ENCODE assay signal across 8 mouse cellular contexts in the genomic region with DNA sequence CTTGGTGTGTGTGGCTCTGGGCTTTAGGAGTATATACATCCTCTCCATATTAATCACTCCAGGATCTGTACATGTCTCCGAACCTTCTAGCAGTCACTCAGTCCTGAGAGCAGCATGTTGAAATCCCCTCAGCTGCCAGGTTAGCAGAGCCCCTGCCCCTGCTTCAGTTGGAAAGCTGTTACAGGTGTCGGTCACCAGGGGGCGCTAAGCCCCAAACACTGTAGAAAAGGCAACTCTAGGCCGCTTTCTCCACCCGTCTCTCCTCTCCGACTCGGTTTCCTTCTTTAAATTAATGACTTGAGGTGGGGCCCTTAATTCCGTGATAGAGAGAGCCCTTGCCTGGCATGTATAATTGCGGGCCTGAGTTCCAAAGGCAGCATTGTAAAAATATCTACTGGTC. TPM values are rescaled to one million over a fixed set of nuclear protein-coding genes. Genes with fewer than 3 reads are reported as not detected.
DNase-seq lines count a peak whose midpoint lies in the region; ATAC-seq and TF ChIP-seq lines count a peak whose summit lies in the region.

No protein-coding gene starts in this region.

- WGBS in heart, adult 2 months = 11% methylated on average over 9 of the region's 9 CpGs
- WGBS in liver, embryonic 15.5 days (ENCODE audit: insufficient replicate concordance) = 13% methylated on average over 9 of the region's 9 CpGs

- ATAC-seq in activated CD4-positive, CD25-positive, alpha-beta regulatory T cell, adult 4 months = peak; percentile 26
- no peak for ATAC-seq in liver, embryonic 15.5 days (ENCODE audit: insufficient read depth)

- H3K9ac ChIP-seq in heart, adult 2 months (ENCODE audit: low read depth, low read length) = peak overlapping the region; percentile 37
- peak overlapping the region; percentile 17; the same call in 1 of the 2 replicates for H3K9ac ChIP-seq in liver, embryonic 15.5 days

- H3K79me2 ChIP-seq in heart, adult 2 months (replicated peaks; ENCODE audit: control insufficient read depth, insufficient read depth, low read length) = no peaks in the 10 kb centered on the region

- intact Hi-C loops in heart, adult 2 months (cut with DNase I) = loop anchor here (1.0 to 10.0 kb wide), 2 partner anchors 138 to 652 kb away; a partner anchor contains a TSS

- TF ChIP-seq POLR2A in heart, adult 2 months (IDR thresholded peaks at IDR 0.05; ENCODE audit: insufficient read depth, low read depth, low read length) = no peak

- H3K4me1 ChIP-seq in heart, adult 2 months (ENCODE audit: control insufficient read depth, insufficient read depth, low read length) = peaks cover 10% of the 10 kb centered on the region
- peaks cover 34% of the 10 kb centered on the region for H3K4me1 ChIP-seq in liver, embryonic 15.5 days (replicated peaks)

- no peaks in the 10 kb centered on the region for H3K27me3 ChIP-seq in heart, adult 2 months (ENCODE audit: control insufficient read depth, insufficient read depth, low read length)
- no peaks in the 10 kb centered on the region for H3K27me3 ChIP-seq in liver, embryonic 15.5 days

- DNase-seq in CD4-positive, CD25-positive, alpha-beta regulatory T cell, adult 2 months (ENCODE audit: low read depth, low spot score) = peak; percentile 81
- peak; percentile 87 for DNase-seq in embryo, embryonic 11 days
- DNase-seq in heart, adult 2 months = peak; percentile 70 to 79
- DNase-seq in kidney, adult 9 months = peak; percentile 68
- peak; percentile 80 for DNase-seq in neural tube, embryonic 10.5 days (ENCODE audit: extremely low spot score, low spot score)
- DNase-seq in thymus, postnatal 10 days (ENCODE audit: low spot score in 2 of 2) = peak; percentile 33 to 68

- H3K9me3 ChIP-seq in liver, embryonic 15.5 days (replicated peaks) = no peaks in the 10 kb centered on the region

- TF ChIP-seq CTCF in heart, adult 2 months (IDR thresholded peaks at IDR 0.05) = peak; percentile 96; the same call in 1 of the 2 replicates

- H3K4me3 ChIP-seq in heart, adult 2 months = peak overlapping the region; percentile 23; the same call in 1 of the 2 replicates
- H3K4me3 ChIP-seq in liver, embryonic 15.5 days (replicated peaks) = peak overlapping the region; percentile 8; the same call in 1 of the 2 replicates

- H3K4me2 ChIP-seq in liver, embryonic 15.5 days = peak overlapping the region; percentile 42

- TF ChIP-seq EP300 in heart, adult 2 months (IDR thresholded peaks at IDR 0.05; ENCODE audit: insufficient read depth, low read depth, low read length) = 0 out of 2 replicates have a peak, but pooled peaks have one; percentile 34

- H3K36me3 ChIP-seq in heart, adult 2 months (ENCODE audit: control insufficient read depth, insufficient read depth, low read length) = no peaks in the 10 kb centered on the region
- peaks cover 61% of the 10 kb centered on the region for H3K36me3 ChIP-seq in liver, embryonic 15.5 days (replicated peaks)

- H3K27ac ChIP-seq in heart, adult 2 months = peak overlapping the region; percentile 4; the same call in 1 of the 2 replicates
- no peak overlapping the region for H3K27ac ChIP-seq in liver, embryonic 15.5 days (replicated peaks)

RNA-seq across cellular contexts. Expression of a gene that starts 6.4 kb away (rescaled TPM):
- 1 to 10 TPM; 2.1 to 2.5 TPM for polyA plus RNA-seq in activated CD4-positive, CD25-positive, alpha-beta regulatory T cell, adult 4 months (2017; shearing (Covaris generic))
- 10 to 100 TPM; 14.8 to 18.2 TPM for total RNA-seq in heart, adult 2 months (2021)
- polyA plus RNA-seq in heart, adult 2 months (2012; rRNA removed) = 8.6 and 12.1 TPM in 2 replicates
- polyA plus RNA-seq in liver, embryonic 15.5 days (2015; fragmentation: Nextera tagmentation; extraction: Ambion mirVana) = 12.1 and 12.4 TPM in 2 replicates

RNA-seq across cellular contexts. Expression of a gene that starts 24.0 kb away (rescaled TPM):
- polyA plus RNA-seq in activated CD4-positive, CD25-positive, alpha-beta regulatory T cell, adult 4 months (2017; shearing (Covaris generic)) = 10 to 100 TPM; 72.7 to 82.3 TPM
- total RNA-seq in heart, adult 2 months (2021) = 10 to 100 TPM; 33.9 to 37.6 TPM
- polyA plus RNA-seq in heart, adult 2 months (2012; rRNA removed) = 42.9 and 43.5 TPM in 2 replicates
- polyA plus RNA-seq in liver, embryonic 15.5 days (2015; fragmentation: Nextera tagmentation; extraction: Ambion mirVana) = 45.2 and 49.8 TPM in 2 replicates

RNA-seq across cellular contexts. Expression of a gene that starts 42.8 kb away (rescaled TPM):
- under 1 TPM; 0.56 to 0.97 TPM for polyA plus RNA-seq in activated CD4-positive, CD25-positive, alpha-beta regulatory T cell, adult 4 months (2017; shearing (Covaris generic))
- total RNA-seq in heart, adult 2 months (2021) = 10 to 100 TPM; 56.5 to 59.8 TPM
- 74.7 and 113 TPM in 2 replicates for polyA plus RNA-seq in heart, adult 2 months (2012; rRNA removed)
- 20.5 and 20.9 TPM in 2 replicates for polyA plus RNA-seq in liver, embryonic 15.5 days (2015; fragmentation: Nextera tagmentation; extraction: Ambion mirVana)

Comparison
In these comparisons a context has a peak if more than half of its experiments do, and no peak if none do; other contexts are left out.
1. RNA of a gene that starts 42.8 kb away (polyA plus RNA-seq): 74.7 to 113 TPM in heart, adult 2 months and 20.5 to 20.9 TPM in liver, embryonic 15.5 days; 0.56 to 0.97 TPM in activated CD4-positive, CD25-positive, alpha-beta regulatory T cell, adult 4 months; every median in the first group is over 10 times any median in the second.
2. Peak in every context shown above with its lines, with median percentiles within 50 percentile points of each other: DNase-seq.